Mouse (Mus musculus) midbrain, postnatal 0 days (tissue): ENCODE data around the gene Nfia. TPM values are rescaled to one million over a fixed set of nuclear protein-coding genes. Genes with fewer than 3 reads are reported as not detected.
A peak's percentile ranks its signal among the peaks of the same experiment; 100 is the strongest.

ENCODE experiments used
- ATAC-seq: fragments of 200-750 bp; cut with Nextera tagmentation; 2 replicates; pipeline ENCODE4 v1.8.0; 2017; ENCODE audit warnings: moderate number of reproducible peaks, mild to moderate bottlenecking, moderate TSS enrichment, moderate library complexity; ENCODE audit not compliant: low FRiP score
- DNase-seq: peaks from one replicate; pipeline ENCODE4 v3.0.0-alpha.2; 2015; ENCODE audit warnings: low spot score
- H3K27ac ChIP-seq: fragments of 300-500 bp; sonication (generic); 2 replicates; pipeline ENCODE4 v1.5.1; 2014; ENCODE audit warnings: low read depth, mild to moderate bottlenecking, low read length, mixed read lengths
- H3K27me3 ChIP-seq: fragments of 300-500 bp; sonication (generic); 2 replicates; pipeline ENCODE4 v1.6.1; 2014; ENCODE audit warnings: low read length, control low read depth, mixed read lengths; ENCODE audit not compliant: insufficient read depth
- H3K36me3 ChIP-seq: fragments of 300-500 bp; sonication (generic); 2 replicates; pipeline ENCODE4 v1.6.1; 2014; ENCODE audit warnings: low read length, control low read depth, mixed read lengths; ENCODE audit not compliant: insufficient read depth
- H3K4me1 ChIP-seq: fragments of 300-500 bp; sonication (generic); 2 replicates; pipeline ENCODE4 v1.6.1; 2014; ENCODE audit warnings: mild to moderate bottlenecking, control low read depth, antibody characterized with exemption, low read length, mixed read lengths; ENCODE audit not compliant: insufficient read depth
- H3K4me2 ChIP-seq: fragments of 300-500 bp; sonication (generic); 2 replicates; pipeline ENCODE4 v1.6.1; 2014; ENCODE audit warnings: low read depth, mild to moderate bottlenecking, low read length, mixed read lengths; ENCODE audit not compliant: poor library complexity, severe bottlenecking
- H3K4me3 ChIP-seq: fragments of 300-500 bp; sonication (generic); 2 replicates; pipeline ENCODE4 v1.5.1; 2014; ENCODE audit warnings: low read depth, mild to moderate bottlenecking, low read length, moderate library complexity
- H3K9ac ChIP-seq: fragments of 300-500 bp; sonication (generic); replicated peaks from 2 replicates; pipeline ENCODE4 v1.6.1; 2014; ENCODE audit warnings: mild to moderate bottlenecking, low read length, moderate library complexity, mixed read lengths; ENCODE audit not compliant: poor library complexity, severe bottlenecking
- H3K9me3 ChIP-seq: fragments of 300-500 bp; sonication (generic); 2 replicates; pipeline ENCODE4 v1.6.1; 2016; ENCODE audit warnings: low read length, control low read depth
- CTCF ChIP-seq: IDR thresholded peaks from 2 replicates; pipeline ENCODE4 v1.5.1; 2016; ENCODE audit warnings: antibody characterized with exemption, mild to moderate bottlenecking
- WGBS: fragments of 180-500 bp; shearing (Covaris S2); extraction: QIAGEN DNeasy Blood & Tissue Kit; methylation state at CpG from one replicate; pipeline ENCODE4 v1.1.7; 2014; 5-methylcytosine and 5-hydroxymethylcytosine counted together
- polyA plus RNA-seq: library from polyadenylated mRNA; unstranded; fragments of >200 nt; fragmentation: Nextera tagmentation; extraction: Ambion mirVana; gene quantifications from 2 replicates; pipeline ENCODE4 v1.2.1, GENCODE M21; 2015
- total RNA-seq: library from RNA; depleted of rRNA; stranded (reverse); fragments of >200 nt; gene quantifications from 2 replicates; pipeline ENCODE4 v1.2.3, GENCODE M21; 2014

Nfia gene
- total and polyA plus RNA-seq, 2 experiments from 2014 or later = 35.7 to 51.7 TPM

- no peaks in the 10 kb centered on the region; the same call in 1 of the 2 replicates for H3K27me3 ChIP-seq
- H3K4me1 ChIP-seq = 0 out of 2 replicates have a peak, but pooled peaks cover 4% of the 10 kb centered on the region
- 66% methylated on average over 3 of the region's 3 CpGs for WGBS
- H3K9me3 ChIP-seq = no peaks in the 10 kb centered on the region
- ATAC-seq (no peak), DNase-seq (no peak)
- TF ChIP-seq CTCF = no peak
- no peak overlapping the region for H3K27ac ChIP-seq
- no peak overlapping the region for H3K4me2 ChIP-seq
- no peaks in the 10 kb centered on the region for H3K36me3 ChIP-seq
- no peak overlapping the region for H3K4me3 ChIP-seq
- H3K9ac ChIP-seq = no peak overlapping the region
Observed at GRCm38 (mm10) chr4:97838651-97839050, 66.1 kb downstream of the Nfia start.

GRCm38 (mm10) chr4:97839406-97840101 lies 67.0 kb downstream of the Nfia start:
- H3K4me2 ChIP-seq = no peak overlapping the region
- H3K36me3 ChIP-seq = no peaks in the 10 kb centered on the region
- H3K9ac ChIP-seq = no peak overlapping the region
- peak; percentile 54 for DNase-seq
- no peaks in the 10 kb centered on the region; the same call in 1 of the 2 replicates for H3K27me3 ChIP-seq
- no peak overlapping the region for H3K4me3 ChIP-seq
- 30% methylated on average over 7 of the region's 7 CpGs for WGBS
- ATAC-seq = no peak
- TF ChIP-seq CTCF = no peak
- no peak overlapping the region for H3K27ac ChIP-seq
- no peaks in the 10 kb centered on the region for H3K9me3 ChIP-seq
- H3K4me1 ChIP-seq = 0 out of 2 replicates have a peak, but pooled peaks cover 4% of the 10 kb centered on the region

- Histone ChIP-seq H3K27me3 (no peaks in the 10 kb centered on the region; the same call in 1 of the 2 replicates), H3K9ac (no peak overlapping the region), H3K4me2 (no peak overlapping the region), H3K4me3 (no peak overlapping the region), H3K36me3 (no peaks in the 10 kb centered on the region), H3K4me1 (0 out of 2 replicates have a peak, but pooled peaks cover 4% of the 10 kb centered on the region), H3K27ac (no peak overlapping the region), H3K9me3 (no peaks in the 10 kb centered on the region)
- ATAC-seq = no peak
- 36% methylated on average over 8 of the region's 8 CpGs for WGBS
- no peak for TF ChIP-seq CTCF
- DNase-seq = no peak
Observed at GRCm38 (mm10) chr4:97840227-97841062, 67.9 kb downstream of the Nfia start.

- Histone ChIP-seq H3K4me3 (no peak overlapping the region), H3K9ac (no peak overlapping the region), H3K4me1 (0 out of 2 replicates have a peak, but pooled peaks cover 4% of the 10 kb centered on the region), H3K36me3 (no peaks in the 10 kb centered on the region), H3K4me2 (no peak overlapping the region), H3K27me3 (no peaks in the 10 kb centered on the region; the same call in 1 of the 2 replicates), H3K9me3 (no peaks in the 10 kb centered on the region), H3K27ac (no peak overlapping the region)
- TF ChIP-seq CTCF = no peak
- DNase-seq (no peak), ATAC-seq (no peak)
- 62% methylated on average over 4 of the region's 4 CpGs for WGBS
Observed at GRCm38 (mm10) chr4:97841063-97841595, 68.6 kb downstream of the Nfia start.

GRCm38 (mm10) chr4:97841745-97842144 lies 69.2 kb downstream of the Nfia start:
- Histone ChIP-seq H3K9me3 (no peaks in the 10 kb centered on the region), H3K4me2 (no peak overlapping the region), H3K4me3 (no peak overlapping the region), H3K27ac (no peak overlapping the region), H3K36me3 (no peaks in the 10 kb centered on the region), H3K27me3 (no peaks in the 10 kb centered on the region), H3K9ac (no peak overlapping the region), H3K4me1 (0 out of 2 replicates have a peak, but pooled peaks cover 4% of the 10 kb centered on the region)
- TF ChIP-seq CTCF = no peak
- no peak for ATAC-seq
- 80% methylated on average over 5 of the region's 5 CpGs for WGBS
- DNase-seq = no peak
